Mouse (Mus musculus) left cerebral cortex, adult 18-20 months (tissue): ENCODE results near the gene Clmn. TPM values are rescaled to one million over a fixed set of nuclear protein-coding genes. Genes with fewer than 3 reads are reported as not detected.
"Not testable (repeated sequence)": the region's sequence is repeated elsewhere in the genome, so short reads cannot be mapped to it uniquely, and the experiment has no call there.

Experiments used
- DNase-seq, 2 experiments: peaks; one replicate each; pipeline ENCODE4 v3.0.0; 2021 to 2022; ENCODE audit warnings: low spot score in 2 of 2, mixed read lengths in 1 of 2
- total RNA-seq, 2 experiments: library from RNA; stranded (reverse); gene quantifications; 2 replicates each; pipeline ENCODE4 v1.2.3; 2021

The Clmn gene
- total RNA-seq, 2 experiments from 2014 or later = 39.5 to 55.7 TPM

DNA sequence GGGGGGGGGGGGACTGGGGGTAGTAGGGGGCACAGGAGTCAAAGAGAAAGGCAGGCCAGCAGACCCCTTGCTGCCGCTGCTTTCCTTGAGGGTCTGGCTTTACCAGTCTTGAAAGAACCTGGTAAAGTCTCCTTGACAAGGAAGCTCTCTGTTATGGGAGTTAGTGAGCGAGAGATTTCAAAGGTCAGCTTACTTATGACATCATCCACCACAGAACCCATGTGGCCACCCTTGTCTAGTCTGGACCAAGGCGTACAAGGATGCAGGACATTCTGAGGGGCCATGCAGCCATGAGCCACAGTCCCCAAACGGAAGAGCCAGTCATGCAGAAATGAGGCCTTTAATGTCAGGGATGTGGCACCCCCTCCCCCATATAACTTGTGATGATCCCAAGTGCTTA, 20.6 kb downstream of the Clmn start:
- no peak for DNase-seq

DNA sequence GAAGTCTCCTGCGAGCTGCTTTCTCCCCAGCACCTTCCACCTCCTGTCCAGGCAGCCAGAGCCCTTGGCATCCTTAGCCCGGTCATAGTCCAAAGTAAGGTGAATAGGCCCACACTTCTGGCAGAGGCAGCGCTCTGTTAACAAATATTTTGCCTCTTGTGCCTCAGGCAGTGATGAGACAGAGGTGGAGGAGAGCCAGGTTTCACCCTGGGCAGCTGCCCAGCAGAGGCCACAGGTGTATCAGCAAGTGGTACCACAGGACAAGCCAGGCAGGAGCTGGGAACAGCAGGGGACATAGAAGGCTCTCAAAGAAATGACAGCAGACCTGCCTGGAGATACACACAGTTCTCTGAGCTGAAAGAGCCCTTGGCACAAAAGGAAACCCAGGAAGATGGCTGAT, 23.6 kb downstream of the Clmn start:
- DNase-seq = no peak

DNA sequence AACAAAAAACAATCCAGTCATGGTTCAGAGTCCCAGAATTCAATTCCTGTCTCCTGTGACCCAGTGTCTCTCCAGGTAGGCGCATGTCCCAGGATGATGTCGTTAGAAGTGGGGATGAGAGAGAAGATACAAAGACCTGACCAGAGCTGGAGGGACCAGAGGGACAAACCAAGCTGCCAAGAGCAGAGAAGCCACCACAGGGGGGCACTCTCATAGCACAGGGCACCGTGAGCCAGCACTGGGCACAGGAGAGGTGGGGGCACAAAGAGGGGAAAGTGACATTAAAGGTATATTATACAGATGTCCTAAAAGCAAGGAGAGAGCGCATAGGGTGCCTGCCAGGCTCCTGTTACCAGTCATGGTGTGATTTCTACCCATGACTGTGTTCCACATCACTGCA, 25.9 kb downstream of the Clmn start:
- peak in 1 of 2 experiments; percentile 61 for DNase-seq

DNA sequence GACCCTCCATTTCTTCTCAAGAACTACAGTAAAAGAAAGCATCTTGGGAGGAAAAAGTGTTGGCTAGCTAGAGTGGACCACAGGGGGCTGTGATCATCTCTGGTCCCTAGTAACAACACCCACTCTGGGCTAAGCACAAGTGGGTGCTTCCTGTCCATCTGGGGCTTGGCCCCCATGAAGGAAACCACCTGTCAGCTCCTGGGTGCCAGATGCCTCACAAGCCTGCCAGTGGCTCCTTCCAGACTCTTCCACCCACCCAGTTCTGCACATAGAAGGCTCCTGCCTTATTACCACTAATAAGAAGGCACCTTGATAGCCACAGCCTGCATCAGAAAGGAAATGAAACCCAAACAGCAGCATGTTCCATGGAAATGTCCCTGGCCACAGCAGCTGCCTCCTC, 26.4 kb downstream of the Clmn start:
- DNase-seq = no peak

DNA sequence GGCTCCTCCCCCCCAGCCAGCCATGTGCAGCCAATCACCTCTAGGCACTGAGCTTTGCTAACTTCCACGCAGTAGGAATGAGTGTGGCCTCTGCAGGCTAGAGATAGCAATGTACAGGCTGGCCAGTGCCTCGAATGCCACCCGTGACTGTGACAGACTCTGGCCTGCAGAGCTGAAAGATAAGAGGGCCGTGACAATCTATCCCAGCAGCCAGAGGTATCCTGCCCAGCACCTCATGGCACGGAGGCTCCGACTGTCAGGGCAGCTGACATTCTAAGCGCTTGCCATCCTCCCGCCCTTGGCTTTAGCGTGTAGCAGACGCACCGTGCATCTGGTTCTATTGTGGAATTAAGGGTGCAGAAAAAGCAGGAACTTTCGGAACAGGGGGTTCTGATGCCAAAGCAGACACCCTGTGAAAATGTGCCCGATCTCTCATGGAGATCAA, 26.9 kb downstream of the Clmn start:
- DNase-seq = no peak

DNA sequence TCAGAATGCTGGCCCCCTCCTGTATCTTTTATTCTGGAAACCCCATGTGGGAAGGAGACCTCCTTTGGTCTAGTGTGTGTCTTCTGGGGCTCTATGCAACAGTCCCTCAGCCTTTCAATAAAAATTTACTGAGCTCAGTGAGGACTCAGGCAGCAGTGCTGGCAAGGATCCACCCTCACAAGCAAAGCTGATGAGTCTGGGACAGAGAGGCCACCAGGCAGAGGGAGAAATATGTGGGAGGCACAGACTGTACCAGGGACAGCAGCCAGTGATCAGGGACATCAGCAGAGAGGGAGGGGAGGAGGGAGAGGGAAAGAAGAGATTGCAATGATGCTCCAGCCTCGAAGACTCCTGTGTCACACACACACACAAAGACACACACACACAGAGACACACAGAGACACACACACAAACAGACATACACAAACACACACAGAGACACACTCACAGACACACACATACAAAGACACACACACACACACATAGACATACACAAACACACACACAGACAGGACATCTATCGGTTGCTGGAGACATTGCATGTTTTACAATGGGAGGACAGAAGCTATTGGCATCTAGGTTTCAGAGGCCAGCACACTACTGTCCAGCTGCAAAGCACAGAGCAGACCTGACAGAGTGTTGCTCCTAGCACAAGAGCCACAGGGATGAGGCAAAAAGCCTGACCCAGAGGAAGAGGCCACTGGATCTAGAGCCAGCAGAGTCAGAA, 27.6 kb downstream of the Clmn start:
- DNase-seq = peak; percentile 80 to 86

DNA sequence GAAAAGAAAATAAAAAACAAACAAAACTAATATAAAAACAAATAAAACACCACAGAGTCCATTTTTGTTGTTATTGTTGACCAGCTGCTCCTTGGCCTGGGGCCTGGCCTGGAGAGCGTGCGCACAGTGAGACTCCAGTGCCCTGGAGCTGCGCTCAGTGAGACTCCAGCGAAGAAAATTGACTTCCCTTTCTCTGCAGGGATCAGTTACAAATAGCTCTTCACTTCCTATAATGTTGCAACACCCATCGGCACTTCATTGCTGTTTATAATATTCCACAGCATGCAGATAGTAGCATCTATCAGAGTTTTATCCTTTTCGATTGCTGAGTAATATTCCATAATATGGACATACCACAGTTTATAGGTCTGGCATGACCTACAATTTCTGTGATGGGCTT, 28.6 kb downstream of the Clmn start:
- no peak for DNase-seq

DNA sequence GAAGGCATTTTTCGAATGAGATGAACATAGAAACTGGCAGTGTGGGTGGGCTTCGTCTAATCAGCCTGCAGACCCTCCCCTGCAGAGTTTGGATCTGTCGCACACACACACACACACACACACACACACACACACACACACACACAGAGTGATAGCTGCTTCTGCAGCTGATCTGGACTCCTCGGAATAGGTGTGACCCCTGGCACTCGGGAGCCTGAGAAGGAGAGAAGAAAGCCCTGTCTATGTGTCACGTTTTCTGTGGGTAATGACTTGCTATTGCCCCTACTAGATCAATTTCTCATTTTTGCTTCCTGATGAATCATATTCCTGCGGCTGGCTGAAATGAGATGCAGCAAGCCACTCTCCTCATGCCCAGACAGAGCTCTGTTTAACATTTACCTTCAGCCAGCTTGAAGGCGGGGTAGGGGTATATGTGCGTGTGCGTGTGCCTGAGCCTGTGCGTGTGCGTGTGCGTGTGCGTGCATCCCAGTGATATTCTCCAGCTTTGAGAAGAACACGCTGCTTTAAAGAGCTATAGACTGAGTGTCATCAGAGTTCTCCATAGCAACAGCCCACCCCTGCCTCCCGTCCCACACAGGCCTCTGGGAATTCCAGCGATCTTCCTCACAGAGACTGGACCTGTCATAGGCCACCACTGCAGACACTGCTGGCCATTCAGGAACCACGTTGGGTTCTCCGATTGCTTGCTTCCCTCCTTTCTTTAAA, 29.3 kb downstream of the Clmn start:
- DNase-seq = no peak

DNA sequence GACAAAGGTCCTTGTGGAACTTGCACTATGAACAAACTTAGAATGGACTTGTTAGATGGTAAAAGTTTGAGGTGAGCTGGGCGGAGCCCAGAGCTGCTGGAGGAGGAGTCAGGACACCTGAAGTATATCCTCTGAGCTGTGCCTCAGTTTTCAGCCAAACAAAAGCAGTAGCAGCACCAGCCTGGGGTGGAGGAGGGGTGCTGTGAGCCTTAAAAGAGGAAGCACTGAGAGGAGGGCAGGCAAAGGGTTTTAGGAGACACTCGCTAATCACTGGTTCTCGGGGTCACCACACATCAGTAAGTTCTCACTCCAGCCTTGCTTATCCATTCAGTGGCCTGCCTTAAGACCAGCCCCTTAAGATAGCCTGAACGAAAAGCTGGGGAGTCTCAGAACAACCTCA, 30.1 kb downstream of the Clmn start:
- no peak for DNase-seq

DNA sequence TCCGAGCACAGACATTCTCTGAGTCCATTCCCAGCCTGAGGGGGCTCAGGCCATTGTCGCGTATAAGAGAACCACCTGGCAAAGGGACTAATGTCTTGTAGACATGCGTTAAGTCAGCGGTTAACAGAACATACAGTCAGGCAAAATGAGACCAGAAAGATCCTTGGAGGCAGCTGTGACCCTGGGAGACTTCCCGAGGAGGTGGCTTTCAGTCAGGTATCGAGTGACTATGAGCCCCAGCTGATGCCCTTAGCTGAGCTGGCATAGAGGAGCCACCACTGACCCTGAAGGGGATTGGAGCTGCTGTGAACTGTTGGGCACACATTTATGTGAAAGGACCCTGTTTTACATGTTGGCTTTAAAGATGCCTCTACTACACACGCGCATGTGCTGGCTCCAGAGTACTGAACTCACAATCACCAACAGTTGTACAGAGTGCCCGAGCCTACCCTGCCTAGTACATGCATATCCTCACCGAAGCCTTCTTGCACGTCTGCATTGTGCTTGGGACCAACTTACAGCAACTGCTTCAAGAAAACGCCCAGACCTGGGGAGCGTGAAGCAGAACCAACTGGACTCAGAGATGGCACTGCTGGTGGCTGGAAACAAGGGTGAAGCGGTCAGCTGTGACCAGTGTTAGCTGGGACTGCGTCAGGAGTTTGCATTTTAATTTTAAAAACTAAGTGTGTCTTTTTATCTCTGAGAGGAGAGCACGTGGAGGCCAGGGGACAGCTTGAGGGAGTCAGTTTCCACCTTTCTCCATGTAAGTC, 34.0 kb downstream of the Clmn start:
- no peak for DNase-seq

DNA sequence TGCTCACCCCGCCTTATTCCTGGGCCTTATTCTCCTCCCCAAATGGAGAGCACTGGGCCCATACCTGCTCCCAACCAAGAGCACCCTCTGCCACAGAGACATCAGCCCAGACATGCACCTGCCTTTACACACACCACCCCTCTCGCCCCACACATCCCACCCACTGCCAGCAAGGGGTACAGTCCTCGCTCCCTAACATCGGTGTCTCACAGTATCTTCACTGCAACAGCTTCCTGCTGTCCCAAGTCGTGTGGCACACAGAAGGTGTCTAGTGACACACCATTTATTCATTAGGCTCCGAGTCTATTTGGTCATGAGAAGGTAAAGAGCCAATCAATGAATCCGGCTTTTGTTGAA, 34.6 kb downstream of the Clmn start:
- DNase-seq = no peak

DNA sequence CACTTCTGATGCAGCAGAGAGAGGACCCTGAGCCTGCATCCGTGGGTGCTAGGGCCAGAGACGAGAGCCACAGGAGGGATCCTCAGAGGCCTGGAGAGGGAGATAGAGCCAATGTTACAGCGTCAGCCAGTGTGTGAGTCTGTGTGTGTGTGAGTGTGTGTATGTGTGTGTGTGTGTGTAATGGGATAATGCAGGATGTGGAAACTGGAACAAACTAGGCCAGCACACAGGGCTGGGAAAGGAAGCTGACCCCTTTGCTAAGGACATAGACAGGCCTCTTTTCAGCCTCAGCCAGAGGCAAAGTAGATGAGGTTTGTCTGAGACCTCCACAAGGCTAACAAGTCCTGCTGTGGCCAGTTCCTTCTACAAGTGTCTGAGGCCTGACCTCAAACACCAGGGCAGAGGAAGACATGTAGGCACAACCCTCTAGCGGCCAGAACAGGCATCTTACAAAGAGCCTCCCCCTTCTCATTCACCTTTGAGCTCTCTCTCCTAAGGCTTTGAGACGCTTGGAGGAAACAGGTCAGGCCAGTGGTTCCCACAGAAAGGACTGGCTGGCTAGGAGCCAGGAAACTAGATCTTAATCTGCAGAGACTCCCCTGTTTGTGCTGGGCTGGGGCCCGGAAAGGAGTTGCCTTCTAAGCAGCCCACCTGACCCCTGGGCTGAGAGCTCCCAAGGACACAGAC, 35.1 kb downstream of the Clmn start:
- no peak for DNase-seq

DNA sequence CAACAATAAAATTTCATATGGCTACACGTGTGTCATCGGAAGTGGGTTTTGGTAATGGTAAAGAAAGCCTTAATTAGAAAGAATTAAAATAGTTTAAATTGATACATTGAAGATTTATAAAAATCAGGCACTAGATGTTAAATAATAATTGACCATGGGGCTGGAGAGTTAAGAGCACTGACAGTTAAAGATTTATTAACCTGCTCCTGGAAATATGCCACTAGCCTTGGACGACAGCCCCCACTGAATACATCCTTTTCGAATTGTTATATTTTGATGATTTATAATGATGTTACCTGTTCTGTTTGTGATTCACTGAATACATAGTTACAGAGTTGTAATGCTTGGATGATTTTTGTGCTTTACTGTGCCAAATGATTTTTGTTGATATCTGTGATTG, 35.9 kb downstream of the Clmn start:
- DNase-seq = not testable (repeated sequence)

DNA sequence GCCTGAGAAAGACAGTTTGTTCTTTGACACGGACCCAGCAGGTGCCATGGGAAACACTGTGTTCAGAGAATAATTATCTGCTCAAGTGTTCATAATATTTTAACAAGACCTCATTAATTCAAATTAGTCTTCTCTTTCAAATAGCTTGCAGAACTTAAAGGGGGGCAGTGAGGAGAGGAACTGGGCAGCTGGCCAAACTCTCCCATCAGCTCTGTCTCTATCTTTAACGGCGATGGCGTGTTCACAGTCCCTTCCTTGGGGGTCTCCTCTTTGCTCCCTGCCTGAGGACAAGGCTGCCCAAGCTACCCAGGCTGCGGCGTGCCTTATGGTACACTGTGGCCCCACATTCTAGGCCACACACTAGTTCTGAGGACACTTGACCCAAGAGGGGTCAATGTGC, 37.2 kb downstream of the Clmn start:
- DNase-seq = no peak

DNA sequence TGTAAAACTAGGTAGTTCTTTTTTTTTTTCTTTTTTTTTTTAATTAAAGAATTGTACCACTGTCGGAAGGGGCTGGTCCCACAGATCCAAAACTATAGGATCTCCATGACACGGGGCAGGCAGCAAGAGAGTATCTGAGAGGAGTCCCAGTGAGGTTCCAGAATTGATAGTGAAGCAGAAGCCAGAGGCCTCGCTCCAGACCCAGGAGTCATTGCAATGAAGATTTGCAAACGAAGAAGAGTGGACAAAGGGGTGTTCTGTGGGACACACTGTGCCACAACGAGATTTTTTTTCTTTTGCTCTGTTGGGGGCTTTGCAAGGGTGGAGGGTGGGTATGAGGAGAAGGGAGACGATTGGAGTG, 40.0 kb downstream of the Clmn start:
- no peak for DNase-seq

DNA sequence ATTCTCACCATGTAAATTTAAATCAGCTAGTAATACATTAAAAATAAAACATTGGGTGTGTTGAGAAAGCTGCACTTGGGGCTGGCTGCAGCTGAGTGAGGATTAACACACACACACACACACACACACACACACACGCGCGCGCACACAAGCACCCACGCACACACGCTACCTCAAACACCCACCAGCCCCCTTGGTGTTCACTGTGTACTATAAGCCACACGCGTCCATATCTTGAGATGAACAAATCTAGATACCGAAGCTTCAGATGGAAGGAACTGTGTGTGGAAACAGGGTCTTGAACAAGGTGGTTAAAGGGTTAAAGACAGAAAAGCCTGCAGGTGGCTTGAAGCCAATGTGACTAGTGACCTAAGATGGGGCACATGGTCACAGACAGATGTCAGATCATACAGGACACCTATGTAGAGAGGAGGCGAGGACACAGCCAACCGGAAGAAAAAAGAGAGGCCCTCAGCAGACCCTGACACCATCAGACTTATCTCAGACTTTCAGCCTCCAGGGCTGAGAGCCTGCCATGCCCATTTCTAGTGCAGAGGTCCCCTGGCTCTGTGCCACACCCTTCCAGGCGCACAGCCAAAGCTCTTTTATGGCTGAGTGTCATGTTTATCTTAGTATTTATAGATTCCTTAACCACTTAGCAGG, 40.5 kb downstream of the Clmn start:
- no peak for DNase-seq

DNA sequence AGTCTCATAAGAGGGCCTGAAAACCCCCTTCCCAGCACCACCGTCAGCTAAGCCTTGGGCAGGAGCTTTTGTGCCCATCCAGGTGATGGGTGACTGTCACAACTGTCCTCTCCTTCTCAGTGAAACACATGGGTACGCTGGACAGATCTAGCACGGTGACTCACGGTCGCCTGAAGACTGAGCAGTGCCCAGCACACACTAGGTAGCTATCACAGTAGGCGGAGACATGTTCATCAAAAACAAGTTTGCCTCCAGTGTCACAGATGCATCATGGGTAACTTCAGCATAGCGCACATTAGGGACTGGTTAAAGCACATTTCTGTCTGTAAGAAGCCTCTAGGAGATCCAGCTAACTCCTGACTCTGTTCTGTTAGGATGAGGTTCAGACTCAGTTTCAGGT, 41.2 kb downstream of the Clmn start:
- no peak for DNase-seq

DNA sequence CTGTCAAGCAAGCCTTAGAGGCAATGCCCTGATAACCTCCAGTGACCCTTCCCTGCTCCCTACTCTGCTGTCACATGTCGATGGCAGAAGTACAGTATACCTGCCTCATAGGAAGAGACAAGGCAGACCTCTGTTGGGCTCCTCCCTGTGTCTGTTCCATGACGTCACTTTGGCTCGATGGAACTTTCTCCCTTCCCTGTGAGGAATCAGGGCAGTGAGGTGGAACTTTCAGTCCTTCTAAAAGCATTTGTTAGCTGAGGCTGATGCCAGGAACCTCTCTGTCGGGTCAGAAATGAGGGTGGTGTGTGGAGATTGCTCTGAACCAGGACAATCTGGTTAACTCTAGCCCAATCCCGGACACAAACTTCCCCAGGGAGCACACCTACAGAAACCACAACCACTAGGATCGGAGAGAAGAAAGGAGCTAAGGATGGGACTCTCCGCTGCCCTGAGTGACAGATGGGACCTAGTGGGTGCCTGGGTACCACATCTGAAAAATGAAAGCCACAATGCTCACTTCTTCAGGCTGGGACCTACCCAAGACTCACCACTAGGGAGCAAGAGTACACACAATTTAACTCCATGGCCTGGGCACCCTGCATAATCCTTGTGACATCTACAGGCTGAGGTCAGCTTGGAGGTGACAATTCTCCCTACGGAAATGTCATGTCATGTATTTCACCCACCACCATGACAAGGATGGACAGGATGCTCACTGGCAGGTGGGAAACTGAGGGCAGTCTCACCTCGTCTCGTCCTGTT, 41.9 kb downstream of the Clmn start:
- DNase-seq = no peak

DNA sequence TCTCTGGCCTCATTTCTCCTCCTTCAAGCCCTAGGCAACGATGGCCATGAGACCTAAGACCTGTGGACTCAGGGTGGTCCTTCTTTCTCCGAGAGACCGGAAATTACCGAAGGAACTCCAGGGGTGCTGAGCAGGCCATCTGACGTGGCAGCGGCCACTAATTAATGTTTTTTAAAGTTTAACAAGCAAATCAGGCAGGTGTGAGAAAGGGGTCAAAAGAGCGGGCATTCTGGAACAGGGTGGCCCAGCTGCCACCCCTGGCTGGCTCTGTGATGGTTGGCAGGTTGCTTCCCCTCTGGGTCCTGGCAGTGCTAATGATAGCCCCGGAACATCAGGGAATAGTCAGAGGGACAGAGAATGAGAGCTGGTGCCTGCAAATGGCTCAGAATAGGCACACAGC, 42.7 kb downstream of the Clmn start:
- no peak for DNase-seq

DNA sequence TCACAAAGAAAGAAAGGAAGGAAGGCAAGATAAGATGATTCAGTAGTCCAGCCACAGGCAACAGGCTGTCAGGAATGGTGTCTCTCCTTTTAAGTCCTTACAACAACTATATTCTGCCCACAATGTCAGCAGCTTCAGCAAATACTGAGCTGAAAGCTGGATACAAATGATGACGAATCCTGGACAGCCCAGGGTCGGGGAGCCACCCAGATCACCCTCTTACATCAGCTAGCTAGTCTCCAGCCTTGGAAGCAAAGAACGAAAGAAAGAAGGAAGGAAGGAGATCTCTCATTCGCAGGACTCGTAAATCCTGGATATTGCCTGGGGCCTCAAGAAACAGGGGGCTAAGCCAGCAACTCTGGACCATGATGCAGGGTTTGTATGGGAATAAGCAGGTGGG, 44.8 kb downstream of the Clmn start:
- DNase-seq = no peak
